Mouse (Mus musculus): ENCODE results near the gene Etv6. TPM values are rescaled to one million over a fixed set of nuclear protein-coding genes. Genes with fewer than 3 reads are reported as not detected.

Gene Etv6
- total and polyA plus RNA-seq, 2 experiments from 2014 or later, result 3.0 to 7.1 TPM

DNA sequence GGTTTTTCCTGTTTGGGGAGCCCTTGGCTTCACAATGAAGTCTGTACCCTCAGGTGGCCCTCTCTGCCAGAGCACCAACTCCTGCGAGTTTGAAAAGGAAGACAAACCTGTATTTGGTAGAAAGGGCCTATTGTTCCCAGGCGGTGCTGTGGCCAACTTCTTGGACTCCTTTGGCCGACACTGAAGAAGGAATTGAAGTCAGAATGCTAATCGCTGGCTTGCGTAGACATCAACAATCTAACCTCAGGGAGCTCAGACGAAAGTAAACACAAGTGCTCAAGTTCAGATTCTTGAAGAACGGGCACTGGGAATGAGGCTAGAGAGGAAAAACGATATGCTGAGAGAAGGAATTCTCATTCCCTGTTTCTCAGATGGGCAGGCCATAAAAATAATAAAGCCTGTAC is 55.9 kb downstream of the Etv6 start:
- Histone ChIP-seq H3K36me3 (ENCODE audit: insufficient read depth) (no peaks in the 10 kb centered on the region), H3K27me3 (ENCODE audit: insufficient read depth, low read length) (no peaks in the 10 kb centered on the region), H3K4me3 (ENCODE audit: low read depth, low read length) (no peak overlapping the region), H3K9me3 (ENCODE audit: low read length) (no peaks in the 10 kb centered on the region), H3K9ac (no peak overlapping the region), H3K4me1 (ENCODE audit: insufficient read depth) (no peaks in the 10 kb centered on the region), H3K4me2 (ENCODE audit: low read depth) (no peak overlapping the region), H3K27ac (ENCODE audit: low read depth, low read length) (no peak overlapping the region)
- ATAC-seq (no peak), DNase-seq (no peak)
- 64% methylated on average over 8 of the region's 8 CpGs for WGBS
- no peak for TF ChIP-seq CTCF (IDR thresholded peaks at IDR 0.05; ENCODE audit: low read depth)

DNA sequence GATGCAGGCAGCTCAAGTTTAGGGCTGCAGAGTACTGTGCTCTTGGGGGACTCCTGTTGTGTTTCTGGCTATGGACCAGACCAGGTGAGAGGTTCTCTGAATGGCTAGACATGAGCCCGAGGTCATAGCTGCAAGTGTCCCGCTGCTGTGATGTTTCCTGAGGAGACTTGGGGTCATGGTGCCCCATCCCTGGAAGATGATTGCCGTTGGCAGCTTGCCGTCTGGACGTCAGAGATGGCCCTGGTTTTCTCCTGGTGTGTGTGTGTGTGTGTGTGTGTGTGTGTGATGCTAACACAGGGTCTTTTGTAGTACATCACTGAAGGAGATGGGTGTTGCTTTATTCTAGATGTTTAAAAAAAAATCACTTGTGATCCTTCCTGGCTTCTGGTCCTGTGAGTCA is 58.6 kb downstream of the Etv6 start:
- Histone ChIP-seq H3K36me3 (ENCODE audit: insufficient read depth) (no peaks in the 10 kb centered on the region; the same call in 1 of the 2 replicates), H3K27me3 (ENCODE audit: insufficient read depth, low read length) (no peaks in the 10 kb centered on the region), H3K9me3 (ENCODE audit: low read length) (no peaks in the 10 kb centered on the region), H3K9ac (no peak overlapping the region), H3K4me2 (ENCODE audit: low read depth) (no peak overlapping the region), H3K4me3 (ENCODE audit: low read depth, low read length) (no peak overlapping the region), H3K27ac (ENCODE audit: low read depth, low read length) (no peak overlapping the region), H3K4me1 (ENCODE audit: insufficient read depth) (no peaks in the 10 kb centered on the region)
- WGBS, result 93% methylated on average over 5 of the region's 5 CpGs
- DNase-seq (no peak), ATAC-seq (no peak)
- TF ChIP-seq CTCF (IDR thresholded peaks at IDR 0.05; ENCODE audit: low read depth), result no peak

DNA sequence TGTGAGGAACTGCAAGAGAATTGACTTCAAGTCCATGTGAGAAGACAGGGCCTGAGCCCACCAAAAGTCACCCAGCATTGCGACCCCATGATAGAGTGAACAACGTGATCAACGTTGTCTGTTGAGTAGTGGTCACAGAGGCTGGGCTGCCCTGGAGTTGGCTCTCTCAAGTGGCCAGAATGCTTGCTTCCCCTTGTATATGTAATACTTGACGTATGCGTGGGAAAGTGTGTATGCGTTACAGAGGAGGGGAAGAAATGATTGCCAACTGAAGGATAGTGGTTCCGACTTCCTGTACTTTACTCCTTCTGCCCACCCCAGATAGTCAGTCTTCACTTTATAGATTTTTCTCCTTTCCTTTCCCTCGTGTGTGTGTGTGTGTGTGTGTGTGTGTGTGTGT is 59.1 kb downstream of the Etv6 start:
- 94% methylated on average over 7 of the region's 8 CpGs for WGBS
- no peak for TF ChIP-seq CTCF (IDR thresholded peaks at IDR 0.05; ENCODE audit: low read depth)
- H3K4me1 ChIP-seq (ENCODE audit: insufficient read depth), result no peaks in the 10 kb centered on the region

DNA sequence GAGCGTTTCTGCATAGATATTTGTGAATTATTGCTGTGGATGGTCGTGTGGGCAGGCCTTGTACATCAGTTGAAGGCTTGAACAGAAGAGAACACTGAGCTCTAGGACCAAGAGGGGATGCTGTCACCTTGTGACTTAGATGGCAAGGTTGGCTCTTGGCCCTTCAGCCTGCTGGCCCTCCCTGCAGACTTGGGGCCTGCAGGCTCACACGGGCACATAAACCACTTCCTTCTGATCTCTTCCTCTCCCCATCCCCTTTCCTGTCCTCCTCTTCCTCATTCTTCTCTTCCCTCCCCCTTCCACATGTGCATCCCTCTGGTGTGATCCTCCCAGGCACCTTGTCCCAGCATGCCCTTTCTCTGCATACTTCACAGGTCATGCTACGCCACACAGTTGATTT is 60.1 kb downstream of the Etv6 start:
- Histone ChIP-seq H3K27ac (ENCODE audit: low read depth, low read length) (no peak overlapping the region), H3K36me3 (ENCODE audit: insufficient read depth) (no peaks in the 10 kb centered on the region; the same call in 1 of the 2 replicates), H3K9ac (no peak overlapping the region), H3K4me3 (ENCODE audit: low read depth, low read length) (no peak overlapping the region), H3K4me1 (ENCODE audit: insufficient read depth) (no peaks in the 10 kb centered on the region), H3K9me3 (ENCODE audit: low read length) (no peaks in the 10 kb centered on the region), H3K27me3 (ENCODE audit: insufficient read depth, low read length) (no peaks in the 10 kb centered on the region), H3K4me2 (ENCODE audit: low read depth) (no peak overlapping the region)
- WGBS, result 89% methylated on average over 4 of the region's 4 CpGs
- no peak for TF ChIP-seq CTCF (IDR thresholded peaks at IDR 0.05; ENCODE audit: low read depth)
- no peak for ATAC-seq
- no peak for DNase-seq

More for the DNA sequence above, 59.1 kb downstream of the Etv6 start:
- no peaks in the 10 kb centered on the region for H3K27me3 ChIP-seq (ENCODE audit: insufficient read depth, low read length)
- no peak overlapping the region for H3K4me3 ChIP-seq (ENCODE audit: low read depth, low read length)
- H3K9me3 ChIP-seq (ENCODE audit: low read length), result no peaks in the 10 kb centered on the region
- H3K36me3 ChIP-seq (ENCODE audit: insufficient read depth), result no peaks in the 10 kb centered on the region; the same call in 1 of the 2 replicates
- no peak for ATAC-seq
- no peak for DNase-seq
- no peak overlapping the region for H3K4me2 ChIP-seq (ENCODE audit: low read depth)
- H3K9ac ChIP-seq, result no peak overlapping the region
- H3K27ac ChIP-seq (ENCODE audit: low read depth, low read length), result no peak overlapping the region

DNA sequence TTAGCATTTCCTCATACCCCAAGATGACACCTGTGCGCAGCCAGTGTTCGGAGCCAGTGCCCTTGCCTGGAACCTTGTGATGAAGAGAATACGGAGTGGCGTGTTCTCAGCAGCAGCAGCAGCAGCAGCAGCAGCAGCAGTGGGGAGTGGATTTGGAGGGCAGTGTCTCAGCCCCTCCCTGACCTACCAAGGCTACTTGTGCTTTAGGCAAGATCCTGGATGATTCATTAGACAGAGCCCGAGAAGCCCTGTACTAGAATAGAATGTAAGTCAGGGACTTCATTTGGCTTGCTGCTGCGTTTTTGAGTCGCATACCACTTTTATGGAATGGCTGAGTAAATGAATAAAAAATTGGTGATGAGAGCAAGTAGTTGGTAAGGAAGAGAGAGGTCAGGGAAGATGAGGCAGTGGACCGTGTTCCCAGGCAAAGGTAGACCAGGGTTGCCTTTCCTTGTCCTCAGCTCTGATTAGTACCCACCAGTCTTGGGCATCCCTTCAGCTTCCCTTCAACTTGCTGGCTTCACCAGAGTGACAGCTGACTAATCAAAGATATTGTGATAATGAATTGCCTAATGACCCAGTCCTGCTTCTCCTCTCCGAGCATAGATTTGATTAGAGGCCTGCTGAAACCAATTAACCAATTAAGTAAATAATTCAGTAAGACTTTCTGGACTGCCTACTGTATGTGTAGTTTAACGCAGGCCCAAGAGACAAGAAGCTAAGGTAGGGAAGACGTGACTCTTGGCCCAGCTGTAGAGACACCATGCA is 64.7 kb downstream of the Etv6 start:
- WGBS, result 83% methylated on average over 11 of the region's 11 CpGs
- TF ChIP-seq CTCF (IDR thresholded peaks at IDR 0.05; ENCODE audit: low read depth), result no peak
- DNase-seq, result no peak

DNA sequence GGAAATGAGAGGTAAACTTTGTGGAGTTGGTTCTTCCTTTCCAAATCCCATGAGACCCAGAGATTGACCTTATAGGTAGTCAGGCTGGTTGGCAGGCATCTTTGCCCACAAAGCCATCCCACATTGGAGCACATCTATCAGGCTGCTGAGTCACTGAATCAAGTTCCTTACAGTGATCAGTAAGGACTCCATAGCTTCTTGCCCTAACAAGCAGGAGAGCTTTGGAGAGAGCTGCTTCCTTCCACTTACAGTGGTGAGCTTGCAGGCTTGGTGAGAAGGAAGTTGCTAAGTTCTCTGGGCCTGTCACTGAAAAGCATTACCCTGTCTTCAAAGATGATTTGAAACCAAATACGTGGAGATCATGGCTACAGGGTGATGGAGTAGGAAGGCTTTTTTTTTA is 66.9 kb downstream of the Etv6 start:
- H3K4me1 ChIP-seq (ENCODE audit: insufficient read depth), result peaks cover 3% of the 10 kb centered on the region; the same call in 1 of the 2 replicates
- no peaks in the 10 kb centered on the region for H3K27me3 ChIP-seq (ENCODE audit: insufficient read depth, low read length)
- TF ChIP-seq CTCF (IDR thresholded peaks at IDR 0.05; ENCODE audit: low read depth), result no peak
- 100% methylated on average over 1 of the region's 1 CpGs for WGBS
- no peak for DNase-seq
- no peak overlapping the region for H3K4me2 ChIP-seq (ENCODE audit: low read depth)
- no peak overlapping the region for H3K9ac ChIP-seq
- no peak overlapping the region for H3K27ac ChIP-seq (ENCODE audit: low read depth, low read length)
- H3K36me3 ChIP-seq (ENCODE audit: insufficient read depth), result no peaks in the 10 kb centered on the region
- H3K4me3 ChIP-seq (ENCODE audit: low read depth, low read length), result no peak overlapping the region
- ATAC-seq, result no peak
- no peaks in the 10 kb centered on the region for H3K9me3 ChIP-seq (ENCODE audit: low read length)

More for the DNA sequence above, 64.7 kb downstream of the Etv6 start:
- H3K27me3 ChIP-seq (ENCODE audit: insufficient read depth, low read length), result no peaks in the 10 kb centered on the region
- H3K4me1 ChIP-seq (ENCODE audit: insufficient read depth), result no peaks in the 10 kb centered on the region
- no peak overlapping the region for H3K4me2 ChIP-seq (ENCODE audit: low read depth)
- H3K9ac ChIP-seq, result no peak overlapping the region
- H3K4me3 ChIP-seq (ENCODE audit: low read depth, low read length), result no peak overlapping the region
- no peak overlapping the region for H3K27ac ChIP-seq (ENCODE audit: low read depth, low read length)
- H3K9me3 ChIP-seq (ENCODE audit: low read length), result no peaks in the 10 kb centered on the region
- no peak for ATAC-seq
- H3K36me3 ChIP-seq (ENCODE audit: insufficient read depth), result no peaks in the 10 kb centered on the region; the same call in 1 of the 2 replicates

DNA sequence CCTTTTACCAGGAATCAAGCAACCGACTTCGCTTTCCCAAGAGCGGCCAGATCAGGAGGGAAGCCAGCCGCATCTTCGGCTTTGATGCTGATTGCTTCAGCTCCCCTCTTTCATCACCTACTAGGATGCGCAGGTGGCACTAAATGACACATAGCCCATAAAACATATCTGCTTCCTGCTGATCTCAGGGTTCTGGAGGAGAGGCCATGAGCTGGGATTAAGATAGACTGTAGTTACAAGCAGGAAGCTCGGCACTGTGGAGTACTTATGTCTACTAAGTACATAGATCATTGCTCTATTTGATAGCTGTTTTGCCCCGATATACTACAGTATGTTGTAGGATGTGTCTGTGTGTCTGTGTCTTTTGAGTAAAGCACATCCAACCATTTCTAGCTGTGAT is 68.0 kb downstream of the Etv6 start:
- no peak for ATAC-seq
- Histone ChIP-seq H3K27ac (ENCODE audit: low read depth, low read length) (no peak overlapping the region), H3K4me3 (ENCODE audit: low read depth, low read length) (no peak overlapping the region), H3K27me3 (ENCODE audit: insufficient read depth, low read length) (no peaks in the 10 kb centered on the region), H3K9me3 (ENCODE audit: low read length) (no peaks in the 10 kb centered on the region), H3K4me2 (ENCODE audit: low read depth) (no peak overlapping the region), H3K4me1 (ENCODE audit: insufficient read depth) (peaks cover 3% of the 10 kb centered on the region; the same call in 1 of the 2 replicates), H3K36me3 (ENCODE audit: insufficient read depth) (no peaks in the 10 kb centered on the region), H3K9ac (no peak overlapping the region)
- no peak for DNase-seq
- 96% methylated on average over 8 of the region's 8 CpGs for WGBS
- no peak for TF ChIP-seq CTCF (IDR thresholded peaks at IDR 0.05; ENCODE audit: low read depth)

Data from forebrain, postnatal 0 days (tissue).